Mouse (Mus musculus) cerebellum, adult 2 months (tissue): ENCODE measurements around the gene Mfap3.

Experiments
- CTCF ChIP-seq: fragments of 200-500 bp; IDR thresholded peaks from 2 replicates; pipeline ENCODE4 v1.5.1; 2011; ENCODE audit warnings: low read depth, mild to moderate bottlenecking, control low read depth, low read length, moderate library complexity, borderline replicate concordance; ENCODE audit not compliant: insufficient read depth
- POLR2A ChIP-seq: fragments of 200-500 bp; IDR thresholded peaks from 2 replicates; pipeline ENCODE4 v1.6.1; 2011; ENCODE audit warnings: low read length, control low read depth, borderline replicate concordance; ENCODE audit not compliant: insufficient read depth

DNA sequence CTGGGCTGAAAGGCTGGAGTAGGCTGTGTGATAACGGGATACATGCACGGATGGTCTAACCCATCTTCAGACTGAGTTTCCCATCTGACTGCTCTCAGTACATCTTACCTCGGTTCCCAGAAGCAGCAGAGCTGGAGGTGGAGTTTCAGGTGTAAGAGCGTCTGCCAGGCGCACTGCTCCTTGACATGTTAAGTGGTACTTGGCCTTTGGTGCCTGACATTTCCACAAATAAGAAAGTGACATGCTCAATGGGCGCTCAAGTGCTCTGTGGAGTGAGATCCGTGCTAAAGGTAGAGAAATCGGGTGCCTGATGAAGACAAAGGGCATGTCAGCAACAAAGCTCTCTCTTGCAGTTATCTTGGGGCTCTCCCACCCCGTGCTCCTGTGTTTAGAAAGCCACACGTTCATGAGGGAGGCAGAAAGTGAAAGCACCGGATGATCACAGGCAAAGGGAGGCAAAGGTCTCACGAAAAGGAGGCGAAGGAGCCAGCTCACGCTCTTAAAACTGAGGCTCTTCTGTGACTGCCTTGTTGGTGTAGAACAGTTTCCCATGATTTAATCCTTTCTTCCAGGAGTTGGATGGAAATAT lies 55.3 kb downstream of the Mfap3 start:
- no peak for TF ChIP-seq CTCF
- TF ChIP-seq POLR2A: no peak
